Mouse (Mus musculus): ENCODE measurements at regions not wholly inside any gene's neighbourhood (a gene's known extent, or its start where the extent isn't known, plus 50 kb on each side); places are given as distances from the start of the nearest gene placed in this dataset.

DNA sequence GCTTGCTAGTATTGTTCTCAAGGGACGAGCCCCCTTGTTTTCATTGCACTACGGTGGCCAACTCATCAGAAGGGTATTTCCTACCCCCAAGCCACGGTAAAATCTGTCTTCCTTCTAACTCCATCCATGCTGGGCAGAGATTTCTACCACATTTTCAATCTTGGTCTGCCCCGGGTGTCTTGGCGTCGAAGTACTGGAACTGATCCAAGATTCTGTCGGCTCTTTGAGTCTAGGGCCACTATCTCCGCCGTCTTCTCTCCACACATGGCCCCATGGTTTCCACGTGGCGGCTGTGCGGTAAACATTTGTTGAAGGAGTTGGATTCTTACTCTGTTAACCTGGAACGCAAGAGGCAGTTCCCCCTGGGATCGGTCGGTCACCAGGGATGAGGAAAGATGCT, 177.0 kb upstream of the Ubl3 start:
- TF ChIP-seq EP300 (IDR thresholded peaks at IDR 0.05; ENCODE audit: low read depth) (no peak), CTCF (IDR thresholded peaks at IDR 0.05; ENCODE audit: low read depth) (no peak)

Measured in liver, embryonic 14.5 days (tissue).